Mouse (Mus musculus) megakaryocyte-erythroid progenitor cell, adult 5-6 weeks (primary cell): Measurements from ENCODE around the gene C2cd2l. TPM values are rescaled to one million over a fixed set of nuclear protein-coding genes. Genes with fewer than 3 reads are reported as not detected.
"Not testable (repeated sequence)": the region's sequence is repeated elsewhere in the genome, so short reads cannot be mapped to it uniquely, and the experiment has no call there.

Source experiments
- ATAC-seq: replicated peaks from 2 replicates; pipeline ENCODE4 v1.8.0; 2016; ENCODE audit warnings: mild to moderate bottlenecking, inconsistent platforms; ENCODE audit not compliant: severe bottlenecking, poor library complexity, low FRiP score, low TSS enrichment
- total RNA-seq, 2 experiments: library from RNA; stranded (forward) in 1 of 2; stranded (reverse) in 1 of 2; fragments of 200-1000, 215-1000 nt in 1 of 2; fragments of >200 nt in 1 of 2; fragmentation: Nextera tagmentation in 1 of 2; gene quantifications; 2 replicates each; pipeline ENCODE4 v1.2.3; 2014 to 2017

Gene C2cd2l
- total RNA-seq (2014; fragmentation: Nextera tagmentation) (11.4 and 15.1 TPM in 2 replicates), total RNA-seq (2017) (4.0 and 6.9 TPM in 2 replicates)

- peak; percentile 87 for ATAC-seq
Observed at GRCm38 (mm10) chr9:44319887-44320798, at the start of gene C2cd2l. C2cd2l (minus strand) TSS chr9:44320285.

DNA sequence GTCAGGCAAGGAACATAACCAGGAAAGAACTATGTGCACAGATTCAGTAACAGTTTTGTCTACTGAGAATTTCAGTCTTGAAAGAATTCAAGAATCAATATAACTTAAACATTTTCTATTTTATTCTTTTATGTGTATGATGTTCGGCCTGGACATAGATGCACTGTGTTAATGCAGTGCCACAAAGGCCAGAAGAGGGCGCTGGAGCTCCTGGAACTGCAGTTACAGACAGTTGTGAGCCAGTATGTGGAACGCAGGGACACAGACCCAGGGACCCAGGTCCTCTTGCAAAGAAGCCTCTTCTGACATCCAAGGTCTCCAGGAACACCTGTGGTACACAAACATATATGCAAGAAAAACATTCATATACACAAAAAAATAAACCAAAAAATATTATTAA lies 44.4 kb upstream of the C2cd2l start:
- no peak for ATAC-seq

DNA sequence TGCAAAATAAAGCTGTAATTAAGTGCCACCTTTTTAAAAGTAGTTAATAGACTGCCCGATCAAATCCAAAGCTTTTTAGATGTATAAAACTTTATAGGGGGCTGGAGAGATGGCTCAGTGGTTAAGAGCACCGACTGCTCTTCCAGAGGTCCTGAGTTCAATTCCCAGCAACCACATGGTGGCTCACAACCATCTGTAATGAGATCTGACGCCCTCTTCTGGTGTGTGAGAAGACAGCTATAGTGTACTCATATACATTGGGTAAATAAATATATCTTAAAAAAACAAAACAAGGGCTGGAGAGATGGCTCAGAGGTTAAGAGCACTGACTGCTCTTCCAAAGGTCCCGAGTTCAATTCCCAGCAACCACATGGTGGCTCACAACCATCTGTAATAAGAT lies 41.8 kb upstream of the C2cd2l start:
- ATAC-seq, result not testable (repeated sequence)

DNA sequence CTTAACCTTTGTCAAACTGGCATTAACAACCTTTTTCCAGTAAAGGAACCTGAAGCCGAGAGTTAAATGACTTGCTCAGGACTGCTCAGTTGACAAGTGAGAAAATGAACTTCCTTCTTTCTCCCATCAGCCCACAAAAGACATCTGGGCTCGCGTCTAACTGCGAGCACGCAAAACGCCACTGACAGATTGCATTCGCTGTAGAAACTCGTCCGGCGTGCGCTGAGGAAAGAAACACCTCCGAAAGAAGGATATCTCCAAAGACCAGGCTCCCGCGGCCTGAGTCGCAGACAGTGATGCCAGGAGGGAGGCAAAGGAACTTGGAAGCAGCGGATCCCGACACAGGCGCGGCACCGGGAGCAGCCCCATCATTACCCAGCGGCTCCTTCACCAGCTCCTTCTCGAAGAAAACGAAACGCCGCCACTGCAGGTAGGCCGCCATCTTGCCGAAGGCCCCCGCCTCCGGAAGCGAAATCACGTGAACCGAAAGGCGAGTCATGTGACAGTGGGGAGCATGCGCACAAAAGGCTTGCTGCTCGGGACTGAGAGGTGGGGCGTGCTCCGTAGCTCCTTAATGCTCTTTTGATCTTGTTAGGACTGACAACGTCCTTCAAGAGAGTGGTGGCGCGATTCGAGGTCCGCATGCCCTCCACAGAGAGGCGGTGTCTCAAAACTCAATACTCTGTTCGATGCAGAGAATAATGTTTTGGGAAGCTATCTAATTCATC lies 41.3 kb upstream of the C2cd2l start, which contains the start of gene Vps11:
Gene Vps11, minus strand, starts transcription at position 481 of the 728 bp plus-strand sequence.
- peak; percentile 93 for ATAC-seq

DNA sequence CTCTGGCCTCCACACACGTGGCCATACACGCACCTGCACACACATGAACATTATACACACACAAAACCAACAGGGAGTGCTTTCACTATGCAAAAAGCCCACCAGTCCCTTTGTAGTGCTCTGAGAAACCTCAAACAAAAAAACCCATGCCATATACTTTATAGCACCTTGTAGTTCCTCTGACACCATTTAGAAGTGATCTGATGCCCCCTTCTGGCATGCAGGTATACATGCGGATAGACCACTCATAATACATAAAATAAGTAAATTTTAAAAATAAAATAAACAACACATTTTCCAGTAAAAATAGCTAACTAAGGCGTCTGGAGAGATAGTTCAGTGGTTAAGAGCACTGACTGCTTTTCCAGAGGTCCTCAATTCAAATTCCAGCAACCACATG lies 37.1 kb upstream of the C2cd2l start:
- 0 out of 2 replicates have a peak, but pooled peaks have one; percentile 38 for ATAC-seq

GRCm38 (mm10) chr9:44353142-44353541 lies 33.1 kb upstream of the C2cd2l start:
- ATAC-seq, result no peak

GRCm38 (mm10) chr9:44352337-44352736 lies 32.3 kb upstream of the C2cd2l start:
- ATAC-seq, result no peak

DNA sequence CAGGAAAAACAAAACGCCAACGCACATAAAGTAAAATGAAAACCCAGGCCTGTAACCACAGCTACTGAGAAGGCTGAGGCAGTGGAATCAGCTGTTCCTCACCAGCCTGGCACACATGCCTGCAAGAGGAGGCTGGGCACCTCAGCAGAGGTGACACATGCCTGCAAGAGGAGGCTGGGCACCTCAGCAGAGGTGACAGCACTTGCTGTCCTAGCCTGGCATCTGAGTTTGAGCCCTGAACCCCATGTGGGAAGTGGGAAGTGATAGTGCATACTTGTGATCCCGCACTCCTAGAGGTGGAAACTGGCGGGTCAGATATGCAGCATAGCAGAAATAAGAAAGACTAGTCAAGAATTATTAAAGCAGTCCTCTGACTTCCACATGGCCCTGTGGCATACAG lies 31.3 kb upstream of the C2cd2l start:
- no peak for ATAC-seq

DNA sequence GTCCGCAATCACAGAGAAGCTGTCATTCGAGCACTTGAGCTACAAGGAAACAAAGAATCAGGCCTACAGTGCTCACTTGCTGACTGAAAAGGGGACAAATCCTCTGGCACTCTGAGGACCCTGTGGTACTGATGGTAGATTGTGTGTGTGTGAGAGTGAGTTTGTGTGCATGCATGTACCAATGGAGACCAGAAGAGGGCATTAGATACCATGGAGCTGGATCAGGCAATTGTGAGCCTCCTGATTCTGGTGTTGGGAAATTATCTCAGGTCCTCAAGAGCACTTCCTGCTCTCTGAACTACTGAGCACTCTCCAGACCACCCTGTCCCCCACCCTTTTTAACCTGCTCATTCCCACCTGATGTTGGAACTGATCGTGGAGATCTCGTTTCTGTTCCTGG lies 28.5 kb upstream of the C2cd2l start:
- ATAC-seq, result no peak

DNA sequence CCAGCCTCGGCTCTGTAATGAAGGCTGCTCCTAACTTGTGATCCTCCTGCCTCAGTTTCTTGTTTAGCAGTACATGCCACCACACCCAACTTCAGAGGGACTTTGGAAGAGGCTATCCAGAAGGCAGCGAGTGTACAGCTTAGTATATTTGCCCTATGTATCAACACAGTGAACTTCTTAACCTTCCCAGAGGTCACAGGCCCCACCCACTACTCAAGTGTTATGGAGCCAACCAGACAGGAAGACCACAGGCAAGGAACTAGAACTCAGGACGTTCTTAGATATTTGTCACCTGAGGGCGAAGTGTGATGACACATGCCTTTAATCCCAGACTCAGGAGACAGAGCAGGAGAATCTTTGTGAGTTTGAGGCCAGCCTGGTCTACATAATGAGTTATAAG lies 27.5 kb upstream of the C2cd2l start:
- no peak for ATAC-seq

DNA sequence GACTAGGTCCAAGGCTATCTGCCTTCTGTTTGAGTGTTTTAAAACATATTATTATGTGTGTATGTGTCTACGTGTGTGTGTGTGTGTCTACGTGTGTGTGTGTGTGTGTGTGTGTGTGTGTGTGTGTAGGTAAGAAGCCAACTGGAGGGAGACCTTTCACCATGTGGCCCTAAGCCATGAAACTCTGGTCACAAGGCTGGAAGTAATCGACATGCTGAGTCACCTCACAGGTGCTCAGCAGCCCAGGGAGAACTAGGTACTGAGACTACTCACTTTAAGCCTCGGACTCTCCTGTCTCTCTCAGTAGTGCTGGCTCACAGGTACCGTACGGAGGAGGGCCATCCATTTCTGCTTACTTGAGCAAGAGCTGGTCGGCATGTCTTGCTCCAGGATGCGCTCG lies 27.1 kb upstream of the C2cd2l start:
- ATAC-seq, result no peak

DNA sequence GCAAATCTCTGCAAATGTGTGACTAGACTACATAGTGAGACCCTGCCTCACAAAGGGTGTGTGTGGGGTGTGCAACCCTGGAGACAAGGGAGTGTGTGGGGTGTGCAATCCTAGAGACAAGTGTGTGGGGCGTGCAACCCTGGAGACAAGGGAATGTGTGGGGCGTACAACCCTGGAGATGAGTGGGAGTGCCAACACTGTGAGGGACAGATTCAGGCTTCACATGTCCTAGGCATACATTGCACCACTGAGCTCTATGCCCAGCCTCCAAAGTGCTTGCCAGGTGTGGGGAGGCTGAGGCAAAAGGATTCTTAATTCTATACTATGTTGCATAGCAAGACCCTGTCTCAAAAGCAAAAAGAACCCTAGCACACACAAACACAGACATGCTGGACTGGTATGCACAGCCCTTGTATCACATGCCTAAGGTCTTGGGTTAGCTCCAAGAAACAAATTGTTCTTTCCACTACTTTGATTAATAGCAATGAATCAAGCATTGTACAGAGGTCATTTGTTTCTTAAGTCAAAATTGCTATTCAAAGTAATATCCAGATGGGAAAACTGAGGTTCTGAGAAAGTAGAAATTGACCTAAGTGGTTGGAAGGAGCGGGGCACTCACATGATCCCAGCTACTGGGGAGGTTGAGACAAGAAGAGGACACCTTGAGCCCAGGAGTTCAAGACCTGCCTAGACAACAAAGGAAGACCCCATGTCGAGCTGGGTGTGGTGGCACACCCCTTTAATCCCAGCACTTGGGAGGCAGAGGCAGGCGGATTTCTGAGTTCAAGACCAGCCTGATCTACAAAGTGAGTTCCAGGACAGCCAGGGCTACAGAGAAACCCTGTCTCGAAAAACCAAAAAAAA lies 25.7 kb upstream of the C2cd2l start:
- no peak for ATAC-seq

DNA sequence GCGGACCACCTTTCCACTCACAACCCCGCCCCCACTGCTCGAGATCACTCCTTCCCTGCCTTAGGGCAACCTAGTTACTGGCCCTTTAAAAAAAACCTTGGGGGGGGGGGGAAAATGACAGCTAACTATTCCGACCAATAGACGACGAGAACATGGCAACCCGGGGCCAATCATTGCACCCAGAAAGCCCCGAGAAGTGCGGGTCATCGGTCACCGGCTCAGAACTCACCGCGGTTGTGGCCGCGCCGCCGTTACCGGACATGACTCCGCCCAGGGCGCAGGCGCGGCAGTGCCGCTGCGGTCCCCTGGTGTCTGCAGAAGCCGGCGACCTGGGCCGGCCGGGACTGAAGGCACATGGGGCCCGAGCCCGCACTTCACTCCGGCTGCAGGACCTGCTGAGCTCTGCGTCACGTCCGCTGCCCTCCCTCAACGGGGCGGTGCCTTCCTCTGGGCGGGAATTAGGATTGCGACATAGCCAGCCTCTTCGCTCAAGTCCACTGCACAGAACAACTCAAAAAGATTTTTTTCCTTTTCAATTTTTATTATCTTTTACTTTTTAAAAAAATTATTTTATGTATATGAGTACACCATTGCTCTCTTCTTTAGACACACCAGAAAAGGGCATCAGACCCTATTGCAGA lies 23.8 kb upstream of the C2cd2l start, which contains the start of gene Hmbs:
Gene Hmbs, minus strand, starts transcription at position 448 of the 641 bp plus-strand sequence.
- ATAC-seq, result peak; percentile 61

DNA sequence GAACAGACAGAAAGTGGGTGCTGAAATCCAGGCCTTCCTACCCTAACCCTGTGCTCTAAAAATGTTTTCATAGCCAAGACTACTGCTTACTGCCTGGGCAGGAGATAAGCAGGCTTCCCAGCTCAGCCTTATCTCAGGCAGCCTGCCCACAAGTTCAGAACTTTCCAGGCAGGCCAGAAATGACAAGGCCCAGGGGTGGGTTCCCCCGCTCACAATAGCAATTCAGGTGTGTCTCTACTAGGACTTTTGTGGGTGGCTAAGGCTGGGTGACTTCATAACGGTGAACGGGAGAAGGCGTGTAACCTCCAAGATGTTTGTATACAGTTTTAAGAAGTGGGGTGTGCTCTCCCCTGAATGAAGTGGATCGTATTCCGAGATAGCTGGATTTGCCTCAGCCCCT lies 23.2 kb upstream of the C2cd2l start:
- ATAC-seq, result peak; percentile 80

DNA sequence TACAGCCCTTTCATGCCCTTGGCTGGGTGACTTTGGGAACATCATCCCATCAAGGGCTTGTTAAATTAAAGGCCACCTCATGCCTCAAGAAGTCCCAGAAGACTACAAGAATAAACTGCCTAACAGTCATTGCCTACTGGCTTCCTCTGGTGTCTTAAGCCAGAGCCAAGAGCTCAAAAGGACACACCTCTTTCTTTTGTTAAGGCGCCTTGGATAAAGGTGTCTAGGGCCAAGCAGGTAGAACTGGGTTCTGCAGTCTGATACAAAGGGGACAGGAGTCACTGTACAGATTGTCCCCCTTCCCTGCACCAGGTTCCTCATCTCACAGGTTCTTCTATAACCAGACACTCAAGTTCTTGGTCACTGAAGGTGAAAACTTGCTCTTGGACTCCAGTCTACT lies 22.5 kb upstream of the C2cd2l start:
- no peak for ATAC-seq

DNA sequence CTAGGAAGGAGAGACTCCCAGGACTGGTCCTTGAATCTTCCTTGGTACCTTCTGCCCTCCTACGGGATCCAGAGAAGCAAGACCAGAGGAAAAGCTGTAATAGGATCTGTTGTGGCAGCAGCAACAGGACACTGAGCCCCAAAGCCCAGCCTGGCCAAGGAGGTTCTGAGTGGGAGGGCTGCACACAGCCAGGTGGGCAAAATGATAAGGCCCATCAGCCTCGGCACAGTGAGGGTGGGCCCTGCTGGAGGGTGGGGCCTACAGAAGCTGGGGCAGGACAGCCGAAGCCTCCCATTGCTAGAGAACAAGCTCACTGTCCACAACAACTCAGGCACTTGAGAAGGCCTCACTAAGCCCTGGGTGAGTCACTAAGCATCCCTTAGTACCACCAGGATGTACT lies 22.1 kb upstream of the C2cd2l start:
- ATAC-seq, result peak; percentile 69

GRCm38 (mm10) chr9:44341487-44341886 lies 21.4 kb upstream of the C2cd2l start:
- ATAC-seq, result no peak

DNA sequence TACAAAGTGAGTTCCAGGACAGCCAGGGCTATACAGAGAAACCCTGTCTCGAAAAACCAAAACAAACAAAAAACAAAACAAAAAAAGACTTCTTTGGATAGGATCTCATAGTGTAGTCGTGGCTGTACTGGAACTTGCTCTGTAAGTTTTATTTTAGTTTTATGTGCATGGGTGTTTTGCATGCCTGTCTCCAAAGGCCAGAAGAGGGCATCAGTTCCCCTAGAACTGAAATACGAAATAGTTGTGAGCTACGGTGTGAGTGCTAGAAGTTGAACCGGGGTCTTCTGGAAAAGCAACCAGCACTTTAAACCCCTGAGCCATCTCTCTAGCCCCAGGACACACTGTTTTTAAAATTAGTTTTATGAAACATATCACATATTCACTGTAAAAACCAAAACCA lies 18.5 kb upstream of the C2cd2l start:
- no peak for ATAC-seq
